Mouse (Mus musculus) forebrain, embryonic 10.5 days (tissue): ENCODE data around the gene Tmem56. TPM values are rescaled to one million over a fixed set of nuclear protein-coding genes. Genes with fewer than 3 reads are reported as not detected.
A peak's percentile ranks its signal among the peaks of the same experiment; 100 is the strongest.

Experiments used
- DNase-seq: peaks from one replicate; pipeline ENCODE4 v3.0.0-alpha.2; 2017; ENCODE audit warnings: low spot score; ENCODE audit errors: extremely low spot score
- H3K27ac ChIP-seq: fragments of 300-500 bp; sonication (generic); 2 replicates; pipeline ENCODE4 v1.5.1; 2016; ENCODE audit warnings: mild to moderate bottlenecking
- H3K27me3 ChIP-seq: fragments of 300-500 bp; sonication (generic); 2 replicates; pipeline ENCODE4 v1.6.1; 2016; ENCODE audit warnings: mild to moderate bottlenecking; ENCODE audit not compliant: poor library complexity, severe bottlenecking
- H3K36me3 ChIP-seq: fragments of 300-500 bp; sonication (generic); replicated peaks from 2 replicates; pipeline ENCODE4 v1.6.1; 2016; ENCODE audit warnings: mild to moderate bottlenecking, moderate library complexity
- H3K4me1 ChIP-seq: fragments of 300-500 bp; sonication (generic); 2 replicates; pipeline ENCODE4 v1.6.1; 2016
- H3K4me3 ChIP-seq: fragments of 300-500 bp; sonication (generic); 2 replicates; pipeline ENCODE4 v1.5.1; 2016; ENCODE audit warnings: mild to moderate bottlenecking, moderate library complexity
- H3K9me3 ChIP-seq: fragments of 300-500 bp; sonication (generic); 2 replicates; pipeline ENCODE4 v1.6.1; 2016; ENCODE audit warnings: mild to moderate bottlenecking, moderate library complexity
- WGBS: fragments of 180-500 bp; shearing (Covaris S2); methylation state at CpG from one replicate; pipeline ENCODE4 v1.1.7; 2016; 5-methylcytosine and 5-hydroxymethylcytosine counted together
- polyA plus RNA-seq: library from polyadenylated mRNA; unstranded; fragments of >200 nt; fragmentation: Nextera tagmentation; extraction: Ambion mirVana; gene quantifications from 2 replicates; pipeline ENCODE4 v1.2.1, GENCODE M21; 2016

Gene Tmem56
- polyA plus RNA-seq, 1 experiment from 2014 or later, result 1.4 TPM

DNA sequence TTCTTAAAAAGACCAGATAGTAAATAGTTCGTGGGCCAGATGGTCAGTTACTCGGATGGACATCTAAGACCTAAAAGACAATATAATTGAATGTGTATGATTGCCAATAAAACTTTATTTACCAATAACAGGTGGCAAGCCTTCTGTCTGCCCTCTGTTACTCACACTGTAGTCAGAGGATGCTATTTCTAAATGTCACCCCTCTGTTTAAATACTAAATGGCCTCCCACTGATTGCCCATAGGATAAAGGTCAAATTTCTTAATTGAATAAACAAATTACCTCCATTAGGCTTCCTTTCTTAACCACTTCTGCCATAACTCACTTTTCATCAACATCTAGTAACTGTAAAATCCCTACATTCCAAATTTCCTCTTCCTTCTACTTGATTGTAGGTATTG, 10.3 kb downstream of the Tmem56 start:
- Histone ChIP-seq H3K27me3 (no peaks in the 10 kb centered on the region), H3K9me3 (no peaks in the 10 kb centered on the region), H3K4me1 (no peaks in the 10 kb centered on the region), H3K36me3 (no peaks in the 10 kb centered on the region), H3K27ac (no peak overlapping the region), H3K4me3 (no peak overlapping the region)
- no peak for DNase-seq
- 79% methylated on average over 2 of the region's 2 CpGs for WGBS

DNA sequence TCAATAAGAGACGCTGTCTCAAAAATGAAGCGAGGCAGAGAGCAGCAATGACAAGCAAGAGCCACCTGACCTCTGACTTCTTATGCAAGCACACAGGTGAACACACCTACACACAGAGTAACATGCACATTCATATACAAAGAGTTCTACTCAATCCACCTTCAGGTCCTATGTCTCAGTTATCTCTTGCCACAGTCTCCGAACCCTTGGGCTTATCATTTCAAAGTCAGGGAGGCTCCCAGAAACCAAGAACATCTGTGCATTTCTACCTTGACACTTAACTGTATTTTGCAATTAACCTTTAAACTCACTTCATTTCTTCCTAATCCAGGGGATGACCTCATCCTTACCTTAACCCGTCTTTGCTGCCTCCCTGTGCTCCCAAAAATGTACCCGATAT, 15.6 kb downstream of the Tmem56 start:
- Histone ChIP-seq H3K4me3 (no peak overlapping the region), H3K9me3 (no peaks in the 10 kb centered on the region), H3K4me1 (peaks cover 12% of the 10 kb centered on the region), H3K36me3 (no peaks in the 10 kb centered on the region), H3K27ac (no peak overlapping the region), H3K27me3 (peaks cover 36% of the 10 kb centered on the region)
- WGBS, result 86% methylated on average over 5 of the region's 5 CpGs
- no peak for DNase-seq

DNA sequence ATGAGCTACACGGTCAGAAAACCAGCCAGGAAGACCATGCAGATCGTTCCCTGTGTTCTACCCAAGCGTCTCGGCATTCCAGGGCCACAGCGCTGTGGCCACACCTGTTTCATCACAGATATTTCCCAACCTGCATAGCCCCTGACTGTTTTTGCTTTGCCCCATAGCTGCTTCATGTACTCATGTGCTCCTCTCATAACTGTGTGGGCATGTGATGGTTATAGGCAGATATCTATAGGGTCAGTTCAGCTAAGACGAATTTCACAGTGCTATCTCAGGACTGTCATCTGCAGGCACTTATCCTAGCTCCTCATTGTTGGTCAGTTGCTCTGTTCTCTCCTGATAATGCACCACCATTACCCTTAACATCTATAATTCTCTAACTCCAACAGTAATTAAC, 18.7 kb downstream of the Tmem56 start:
- no peaks in the 10 kb centered on the region for H3K36me3 ChIP-seq
- DNase-seq, result no peak
- 68% methylated on average over 6 of the region's 6 CpGs for WGBS
- H3K27ac ChIP-seq, result no peak overlapping the region
- no peak overlapping the region for H3K4me3 ChIP-seq
- H3K27me3 ChIP-seq, result peaks cover 66% of the 10 kb centered on the region
- H3K4me1 ChIP-seq, result peaks cover 15% of the 10 kb centered on the region
- no peaks in the 10 kb centered on the region for H3K9me3 ChIP-seq

DNA sequence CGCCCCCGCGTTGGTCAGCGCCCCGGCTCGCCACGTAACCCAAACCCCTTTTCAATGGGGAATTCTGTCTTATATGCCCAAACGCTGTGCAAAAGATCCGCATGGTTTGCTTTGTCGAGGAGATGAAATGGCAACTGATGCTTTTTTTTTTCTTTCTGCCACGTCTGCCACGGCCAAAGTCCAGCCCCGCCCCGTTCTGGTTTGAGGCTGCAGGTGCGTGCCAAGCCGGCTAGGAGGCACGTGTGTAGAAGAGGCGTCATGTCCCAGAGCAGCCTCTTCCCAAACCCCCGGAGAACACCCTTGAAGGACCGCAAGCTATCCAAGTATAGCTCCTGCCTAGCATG, 19.7 kb downstream of the Tmem56 start:
- Histone ChIP-seq H3K27ac (peak overlapping the region; percentile 88), H3K36me3 (no peaks in the 10 kb centered on the region), H3K4me3 (peak overlapping the region; percentile 84), H3K27me3 (peaks cover 71% of the 10 kb centered on the region), H3K4me1 (peaks cover 15% of the 10 kb centered on the region), H3K9me3 (no peaks in the 10 kb centered on the region)
- WGBS, result 3% methylated on average over 20 of the region's 20 CpGs
- DNase-seq, result no peak

DNA sequence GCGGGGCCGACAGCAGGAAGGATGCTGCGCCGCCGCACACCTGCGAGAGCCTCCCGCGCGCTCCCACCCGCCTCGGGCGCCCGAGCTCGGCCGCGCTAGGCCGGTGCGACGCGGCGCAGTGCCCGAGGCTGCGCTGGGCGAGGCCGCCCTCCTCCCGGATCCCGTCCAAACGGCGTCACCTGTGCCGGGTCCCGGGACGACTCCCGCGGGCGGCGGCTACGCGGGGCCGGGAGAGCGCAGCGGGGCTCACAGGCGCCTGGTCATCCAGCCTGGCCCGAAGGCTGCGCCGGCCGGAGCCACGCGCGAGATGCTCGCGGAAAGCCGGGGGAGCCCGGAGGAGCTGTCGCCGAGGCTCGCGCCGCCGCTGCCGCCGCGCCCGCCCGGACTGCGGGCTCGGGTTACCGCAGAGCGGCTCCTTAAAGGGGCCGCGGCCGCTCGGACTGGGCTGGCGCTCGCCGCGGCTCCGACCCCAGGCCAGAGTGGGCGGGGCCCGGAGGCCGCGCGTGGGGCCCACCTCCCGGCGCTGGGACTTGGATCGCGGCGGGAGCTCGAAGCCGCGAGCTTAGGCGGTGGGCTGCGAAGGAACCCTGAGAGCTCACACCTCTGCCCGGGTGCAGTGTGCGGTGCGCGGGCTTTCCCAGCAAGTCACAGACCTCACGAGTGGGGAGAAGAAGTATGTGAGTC, 20.2 kb downstream of the Tmem56 start:
- H3K4me3 ChIP-seq, result peak overlapping the region; percentile 84
- H3K36me3 ChIP-seq, result no peaks in the 10 kb centered on the region
- no peaks in the 10 kb centered on the region for H3K9me3 ChIP-seq
- peaks cover 71% of the 10 kb centered on the region for H3K27me3 ChIP-seq
- H3K27ac ChIP-seq, result peak overlapping the region; percentile 88
- peaks cover 15% of the 10 kb centered on the region for H3K4me1 ChIP-seq
- peak; percentile 65 for DNase-seq
- under 1% methylated on average over 97 of the region's 97 CpGs for WGBS

DNA sequence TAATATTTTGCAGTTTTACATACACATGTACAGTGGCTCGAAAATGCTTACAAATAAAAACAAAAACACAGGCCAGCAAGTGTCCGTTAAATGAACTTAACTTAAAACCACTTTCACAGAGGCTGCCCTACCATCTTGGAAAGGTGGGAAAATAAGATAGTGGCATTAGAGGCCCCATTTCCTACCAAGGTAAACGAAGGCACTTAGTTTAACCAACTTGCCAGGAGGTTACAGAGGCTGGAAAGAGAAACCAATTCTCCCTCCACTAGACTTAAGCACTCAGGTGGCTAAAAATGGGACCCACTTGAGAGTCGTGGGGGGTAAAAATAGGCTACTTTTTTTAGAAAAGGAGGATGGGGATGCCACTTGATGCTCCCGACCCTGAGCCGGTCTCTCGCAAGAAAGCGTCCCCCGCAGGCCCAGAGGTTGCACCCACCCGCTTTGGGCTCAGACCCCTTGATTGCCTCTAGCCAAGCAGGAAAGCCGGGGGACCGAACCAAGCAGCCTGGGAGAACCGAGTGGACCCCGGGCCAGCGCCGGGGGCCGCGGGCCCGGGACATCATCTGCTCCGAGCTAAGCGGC, 20.9 kb downstream of the Tmem56 start:
- Histone ChIP-seq H3K36me3 (no peaks in the 10 kb centered on the region), H3K9me3 (no peaks in the 10 kb centered on the region), H3K4me3 (peak overlapping the region; percentile 84), H3K27me3 (peaks cover 71% of the 10 kb centered on the region), H3K4me1 (peaks cover 15% of the 10 kb centered on the region), H3K27ac (peak overlapping the region; percentile 88)
- peak; percentile 37 for DNase-seq
- 9% methylated on average over 21 of the region's 21 CpGs for WGBS

DNA sequence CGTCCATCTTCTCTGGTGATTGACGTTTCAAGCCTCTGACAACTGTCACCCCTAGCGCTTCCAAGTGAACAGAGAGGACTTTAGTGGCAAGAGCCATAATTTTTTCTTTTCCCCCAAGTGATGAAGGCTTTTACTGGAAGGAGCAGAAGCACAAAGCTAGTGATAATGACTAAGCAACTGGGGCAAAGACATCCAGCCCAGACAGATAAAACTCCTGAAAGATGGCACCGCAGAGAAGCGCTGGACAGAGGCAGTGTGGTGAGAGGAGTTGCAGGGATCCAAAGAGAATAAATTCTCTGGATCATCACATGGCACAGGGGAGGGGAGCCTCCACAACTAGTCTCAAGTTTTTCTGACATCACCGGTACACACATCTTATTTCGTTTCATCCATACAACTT, 21.6 kb downstream of the Tmem56 start:
- Histone ChIP-seq H3K36me3 (no peaks in the 10 kb centered on the region), H3K27me3 (peaks cover 71% of the 10 kb centered on the region), H3K9me3 (no peaks in the 10 kb centered on the region), H3K27ac (no peak overlapping the region), H3K4me3 (no peak overlapping the region; the same call in 1 of the 2 replicates), H3K4me1 (peaks cover 15% of the 10 kb centered on the region)
- 67% methylated on average over 7 of the region's 7 CpGs for WGBS
- DNase-seq, result no peak

DNA sequence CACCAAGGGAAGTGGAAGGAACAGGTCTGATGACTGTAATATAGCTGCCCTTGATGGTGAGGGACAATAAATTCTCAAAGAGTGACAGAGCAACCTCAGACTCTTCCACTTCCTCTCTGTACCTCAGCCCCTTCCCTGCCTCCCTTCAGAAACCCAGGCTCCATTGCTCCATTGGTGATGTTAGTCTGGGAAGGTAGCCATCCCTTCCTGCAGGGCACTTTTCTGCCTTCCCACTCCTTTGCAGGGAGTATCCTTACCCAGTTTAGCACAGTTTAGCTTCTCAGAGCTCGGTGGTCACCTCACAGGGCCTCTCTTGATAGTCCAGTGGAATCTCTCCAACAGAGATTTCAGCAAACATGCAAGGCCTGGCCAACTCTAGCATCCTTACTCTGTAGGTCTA, 22.1 kb downstream of the Tmem56 start:
- Histone ChIP-seq H3K9me3 (no peaks in the 10 kb centered on the region), H3K27me3 (peaks cover 70% of the 10 kb centered on the region), H3K4me3 (no peak overlapping the region), H3K27ac (no peak overlapping the region), H3K36me3 (no peaks in the 10 kb centered on the region), H3K4me1 (peaks cover 15% of the 10 kb centered on the region)
- WGBS, result 82% methylated on average over 1 of the region's 1 CpGs
- DNase-seq, result no peak

DNA sequence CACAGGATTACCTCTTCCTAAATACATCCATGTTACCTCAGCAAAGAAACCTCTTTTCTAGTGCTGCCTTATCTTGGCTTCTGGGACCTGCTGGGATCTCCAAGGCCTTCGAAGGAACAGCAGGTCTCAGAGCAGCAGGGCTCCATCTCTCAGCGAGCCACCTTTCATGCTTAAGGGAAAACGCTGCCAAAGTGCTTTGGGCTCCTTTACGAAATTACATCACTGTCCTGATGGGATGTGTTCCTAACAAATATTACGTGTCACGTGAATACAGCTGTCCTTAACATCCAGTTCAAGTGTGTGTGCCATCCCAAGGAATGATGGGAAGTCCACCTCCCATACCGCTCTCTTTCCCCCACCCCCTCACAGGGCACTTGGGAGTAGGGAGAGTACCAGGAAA, 22.9 kb downstream of the Tmem56 start:
- no peak overlapping the region for H3K27ac ChIP-seq
- no peak overlapping the region for H3K4me3 ChIP-seq
- no peaks in the 10 kb centered on the region for H3K36me3 ChIP-seq
- H3K9me3 ChIP-seq, result no peaks in the 10 kb centered on the region
- peaks cover 15% of the 10 kb centered on the region for H3K4me1 ChIP-seq
- H3K27me3 ChIP-seq, result peaks cover 63% of the 10 kb centered on the region
- DNase-seq, result no peak
- WGBS, result 79% methylated on average over 7 of the region's 7 CpGs

DNA sequence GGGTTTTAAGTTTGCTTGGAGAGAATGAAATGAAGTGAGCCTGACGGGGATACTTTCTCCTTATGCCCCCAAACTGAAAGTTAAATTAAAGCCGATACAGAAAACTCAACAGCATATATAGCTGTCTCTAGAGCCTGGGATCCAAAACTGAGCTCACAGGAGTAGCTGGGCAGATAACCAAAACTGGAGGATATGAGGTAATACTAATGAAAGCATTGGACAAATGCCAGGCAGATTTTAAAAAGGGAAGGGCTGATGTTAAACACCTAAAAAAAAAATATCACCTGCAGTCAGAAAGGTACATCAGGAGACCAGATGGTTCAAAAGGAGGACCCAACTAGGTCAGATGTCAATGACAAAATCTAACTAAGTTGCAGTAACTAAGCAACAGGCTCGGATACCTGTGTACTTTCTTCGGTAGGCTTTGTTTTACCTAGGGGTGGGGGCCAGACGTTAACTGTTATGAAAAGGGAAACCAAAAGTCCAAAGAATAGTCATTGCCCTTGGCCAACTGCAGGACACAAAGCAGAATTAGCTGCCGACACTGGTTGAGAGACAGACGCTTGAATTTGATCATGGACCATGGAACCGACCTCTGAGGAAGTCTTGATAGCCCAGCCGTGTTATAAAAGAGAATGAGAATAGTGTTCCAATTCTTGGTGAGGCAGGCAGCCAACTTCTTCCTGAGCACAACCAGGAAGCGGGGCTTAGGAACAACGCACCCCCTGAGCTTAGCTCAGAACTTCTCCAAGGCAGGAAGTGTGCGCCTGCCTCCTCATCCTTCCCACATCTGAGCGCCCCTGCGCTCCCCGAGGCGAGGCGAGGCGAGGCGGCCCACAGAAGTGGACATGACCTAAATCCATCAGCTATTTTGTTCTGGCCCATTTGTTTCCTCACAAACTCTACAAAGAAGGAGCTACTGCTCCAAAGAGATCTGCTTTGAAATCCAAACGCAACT, 24.1 kb downstream of the Tmem56 start:
- no peak overlapping the region for H3K27ac ChIP-seq
- DNase-seq, result no peak
- 86% methylated on average over 20 of the region's 20 CpGs for WGBS
- H3K4me3 ChIP-seq, result no peak overlapping the region
- peaks cover 15% of the 10 kb centered on the region for H3K4me1 ChIP-seq
- H3K9me3 ChIP-seq, result no peaks in the 10 kb centered on the region
- no peaks in the 10 kb centered on the region for H3K36me3 ChIP-seq
- peaks cover 51% of the 10 kb centered on the region for H3K27me3 ChIP-seq

DNA sequence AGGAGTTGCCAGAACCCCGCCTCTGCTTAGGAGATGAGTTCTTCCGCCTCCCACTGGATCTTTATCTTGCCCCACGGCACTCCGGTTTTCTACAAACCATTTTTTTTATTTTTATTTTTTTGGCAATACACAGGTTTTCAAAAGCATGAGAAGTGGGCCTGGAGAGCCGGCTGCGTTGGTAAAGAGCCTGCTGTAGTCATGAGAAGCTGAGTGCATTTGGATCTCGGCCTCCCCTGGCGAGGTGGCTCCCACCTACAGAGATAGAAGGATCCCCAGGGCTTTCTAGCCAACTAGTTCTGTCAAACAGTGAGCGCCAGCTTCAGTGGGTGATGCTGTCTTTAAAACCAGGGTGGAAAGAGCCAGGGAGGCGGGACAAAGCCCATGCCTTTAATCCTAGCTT, 25.5 kb downstream of the Tmem56 start:
- Histone ChIP-seq H3K36me3 (no peaks in the 10 kb centered on the region), H3K27me3 (peaks cover 37% of the 10 kb centered on the region), H3K27ac (no peak overlapping the region), H3K4me3 (no peak overlapping the region), H3K4me1 (peaks cover 5% of the 10 kb centered on the region), H3K9me3 (no peaks in the 10 kb centered on the region)
- DNase-seq, result no peak
- WGBS, result 80% methylated on average over 10 of the region's 10 CpGs

DNA sequence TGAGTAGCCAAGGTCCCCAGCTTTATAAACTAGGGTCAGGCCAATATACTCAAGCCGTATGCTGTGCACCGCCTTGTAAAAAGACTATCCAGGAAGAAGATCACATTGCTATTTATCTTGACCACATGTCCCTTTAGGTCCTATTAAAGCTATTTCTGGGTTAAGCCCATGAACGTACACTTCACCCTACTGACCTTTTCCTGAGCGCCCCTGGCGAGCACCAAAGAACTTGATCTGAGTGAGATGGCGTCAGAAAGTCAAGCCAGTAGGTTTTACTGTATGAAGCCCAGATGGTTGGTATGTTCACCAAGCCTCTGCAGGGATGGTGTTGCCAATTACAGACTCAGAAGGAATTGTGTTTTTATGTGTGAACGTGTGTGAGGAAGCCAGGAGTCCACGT, 26.8 kb downstream of the Tmem56 start:
- Histone ChIP-seq H3K9me3 (no peaks in the 10 kb centered on the region), H3K36me3 (no peaks in the 10 kb centered on the region), H3K27ac (no peak overlapping the region), H3K27me3 (peaks cover 24% of the 10 kb centered on the region), H3K4me3 (no peak overlapping the region), H3K4me1 (no peaks in the 10 kb centered on the region)
- DNase-seq, result no peak
- 86% methylated on average over 8 of the region's 8 CpGs for WGBS

DNA sequence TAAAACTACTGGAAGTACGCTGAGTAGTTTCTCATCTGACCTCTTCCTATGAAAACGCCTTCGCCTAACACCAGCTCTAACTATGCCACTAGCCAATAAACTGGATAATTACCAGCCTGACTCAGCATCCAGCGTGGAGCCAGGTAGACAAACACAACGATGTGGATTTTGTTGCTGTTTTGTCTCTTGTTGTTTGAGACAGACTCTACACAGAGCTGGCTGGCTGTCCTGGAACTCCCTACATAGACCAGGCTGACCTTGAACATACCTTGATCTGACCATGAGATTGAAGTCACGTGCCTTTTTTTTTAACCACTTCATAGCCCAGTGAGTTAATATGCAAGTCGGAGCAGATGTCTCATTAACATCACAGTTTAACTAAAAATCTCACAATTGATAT, 27.4 kb downstream of the Tmem56 start:
- H3K4me1 ChIP-seq, result no peaks in the 10 kb centered on the region
- H3K36me3 ChIP-seq, result no peaks in the 10 kb centered on the region
- no peaks in the 10 kb centered on the region for H3K9me3 ChIP-seq
- no peak overlapping the region for H3K4me3 ChIP-seq
- no peak for DNase-seq
- H3K27ac ChIP-seq, result no peak overlapping the region
- WGBS, result 90% methylated on average over 7 of the region's 7 CpGs
- peaks cover 18% of the 10 kb centered on the region for H3K27me3 ChIP-seq
